Mouse (Mus musculus): ENCODE data around the gene Mob3a. TPM values are rescaled to one million over a fixed set of nuclear protein-coding genes. Genes with fewer than 3 reads are reported as not detected.

Mob3a gene
- total RNA-seq (2021), result 10 to 100 TPM; 15.0 to 20.2 TPM
- long read RNA-seq, experiment 1, transcript Mob3a-201 (4 exons, 2,682 nt), result major isoform, 12 of 16 reads
- long read RNA-seq, experiment 1, partial matches to known transcripts, result 1 of 16 reads
- long read RNA-seq, experiment 1, other reads (novel, unspliced or antisense), result 3 of 16 reads
- long read RNA-seq, experiment 2, transcript Mob3a-201 (4 exons, 2,682 nt), result major isoform, 14 of 14 reads
- long read RNA-seq, experiment 2, partial matches to known transcripts, result 0 of 14 reads
- long read RNA-seq, experiment 2, other reads (novel, unspliced or antisense), result 0 of 14 reads

GRCm38 (mm10) chr10:80701721-80702535 lies at the start of gene Mob3a, which contains the start of gene Izumo4:
Mob3a (minus strand) TSS chr10:80701977.
Izumo4 (plus strand) TSS chr10:80702184.
- peak; percentile 99 for DNase-seq (ENCODE audit: low spot score in 2 of 2)
- intact Hi-C loops (cut with DNase I), result no loop called here

- intact Hi-C loops (cut with DNase I), result no loop called here
- DNase-seq (ENCODE audit: low spot score in 2 of 2), result peak; percentile 76 to 79
Measured at GRCm38 (mm10) chr10:80751188-80751832, 49.5 kb upstream of the Mob3a start.

GRCm38 (mm10) chr10:80748609-80749008 lies 46.8 kb upstream of the Mob3a start:
- DNase-seq (ENCODE audit: low spot score in 2 of 2), result no peak
- intact Hi-C loops (cut with DNase I), result loop anchor here (2.0 to 5.0 kb wide), 3 partner anchors 26 to 249 kb away; no protein-coding TSS in a partner anchor

- intact Hi-C loops (cut with DNase I), result loop anchor here (5.0 kb wide), 2 partner anchors 130 to 250 kb away; no protein-coding TSS in a partner anchor
- peak; percentile 72 to 80 for DNase-seq (ENCODE audit: low spot score in 2 of 2)
Measured at GRCm38 (mm10) chr10:80747410-80747809, 45.6 kb upstream of the Mob3a start.

- no peak for DNase-seq (ENCODE audit: low spot score in 2 of 2)
- intact Hi-C loops (cut with DNase I), result no loop called here
Measured at GRCm38 (mm10) chr10:80744262-80744661, 42.5 kb upstream of the Mob3a start.

GRCm38 (mm10) chr10:80742180-80742978 lies 40.6 kb upstream of the Mob3a start, which contains the start of gene Ap3d1:
Ap3d1 (minus strand) TSS chr10:80742264.
- peak; percentile 96 to 100 for DNase-seq (ENCODE audit: low spot score in 2 of 2)
- intact Hi-C loops (cut with DNase I), result no loop called here

GRCm38 (mm10) chr10:80741634-80742179 lies 39.9 kb upstream of the Mob3a start:
- DNase-seq (ENCODE audit: low spot score in 2 of 2), result no peak
- intact Hi-C loops (cut with DNase I), result no loop called here

- intact Hi-C loops (cut with DNase I), result no loop called here
- DNase-seq (ENCODE audit: low spot score in 2 of 2), result no peak
Measured at GRCm38 (mm10) chr10:80741146-80741545, 39.4 kb upstream of the Mob3a start.

GRCm38 (mm10) chr10:80738657-80739056 lies 36.9 kb upstream of the Mob3a start:
- no peak for DNase-seq (ENCODE audit: low spot score in 2 of 2)
- intact Hi-C loops (cut with DNase I), result no loop called here

- DNase-seq (ENCODE audit: low spot score in 2 of 2), result no peak
- intact Hi-C loops (cut with DNase I), result no loop called here
Measured at GRCm38 (mm10) chr10:80736731-80737130, 35.0 kb upstream of the Mob3a start.

- intact Hi-C loops (cut with DNase I), result loop anchor here (2.0 kb wide), 1 partner anchor 14 kb away; no protein-coding TSS in a partner anchor
- no peak for DNase-seq (ENCODE audit: low spot score in 2 of 2)
Measured at GRCm38 (mm10) chr10:80732611-80733101, 30.9 kb upstream of the Mob3a start.

- intact Hi-C loops (cut with DNase I), result no loop called here
Measured at GRCm38 (mm10) chr10:80727369-80728127, 25.8 kb upstream of the Mob3a start.

GRCm38 (mm10) chr10:80717281-80717680 lies 15.5 kb upstream of the Mob3a start:
- intact Hi-C loops (cut with DNase I), result no loop called here
- no peak for DNase-seq (ENCODE audit: low spot score in 2 of 2)

More at GRCm38 (mm10) chr10:80727369-80728127, 25.8 kb upstream of the Mob3a start:
- DNase-seq (ENCODE audit: low spot score in 2 of 2), result no peak

- intact Hi-C loops (cut with DNase I), result no loop called here
Measured at GRCm38 (mm10) chr10:80710834-80711233, 9.1 kb upstream of the Mob3a start.

GRCm38 (mm10) chr10:80705479-80705878 lies 3.7 kb upstream of the Mob3a start:
- intact Hi-C loops (cut with DNase I), result no loop called here
- DNase-seq (ENCODE audit: low spot score in 2 of 2), result no peak

More at GRCm38 (mm10) chr10:80710834-80711233, 9.1 kb upstream of the Mob3a start:
- DNase-seq (ENCODE audit: low spot score in 2 of 2), result no peak

- DNase-seq (ENCODE audit: low spot score in 2 of 2), result no peak
- intact Hi-C loops (cut with DNase I), result no loop called here
Measured at GRCm38 (mm10) chr10:80705033-80705432, 3.3 kb upstream of the Mob3a start.

GRCm38 (mm10) chr10:80704418-80704817 lies 2.6 kb upstream of the Mob3a start:
- DNase-seq (ENCODE audit: low spot score in 2 of 2), result no peak
- intact Hi-C loops (cut with DNase I), result no loop called here

GRCm38 (mm10) chr10:80703643-80704042 lies 1.9 kb upstream of the Mob3a start:
- DNase-seq (ENCODE audit: low spot score in 2 of 2), result no peak
- intact Hi-C loops (cut with DNase I), result no loop called here

Data from left cerebral cortex, postnatal 14 days (tissue).